Mouse (Mus musculus) 3134 (cell line): ENCODE results near the gene Usp3.

Experiments
- DNase-seq: peaks from one replicate; pipeline ENCODE4 v3.0.0-alpha.2; 2011; ENCODE audit warnings: low spot score; ENCODE audit not compliant: insufficient read length; ENCODE audit errors: extremely low read depth

Gene Usp3

DNA sequence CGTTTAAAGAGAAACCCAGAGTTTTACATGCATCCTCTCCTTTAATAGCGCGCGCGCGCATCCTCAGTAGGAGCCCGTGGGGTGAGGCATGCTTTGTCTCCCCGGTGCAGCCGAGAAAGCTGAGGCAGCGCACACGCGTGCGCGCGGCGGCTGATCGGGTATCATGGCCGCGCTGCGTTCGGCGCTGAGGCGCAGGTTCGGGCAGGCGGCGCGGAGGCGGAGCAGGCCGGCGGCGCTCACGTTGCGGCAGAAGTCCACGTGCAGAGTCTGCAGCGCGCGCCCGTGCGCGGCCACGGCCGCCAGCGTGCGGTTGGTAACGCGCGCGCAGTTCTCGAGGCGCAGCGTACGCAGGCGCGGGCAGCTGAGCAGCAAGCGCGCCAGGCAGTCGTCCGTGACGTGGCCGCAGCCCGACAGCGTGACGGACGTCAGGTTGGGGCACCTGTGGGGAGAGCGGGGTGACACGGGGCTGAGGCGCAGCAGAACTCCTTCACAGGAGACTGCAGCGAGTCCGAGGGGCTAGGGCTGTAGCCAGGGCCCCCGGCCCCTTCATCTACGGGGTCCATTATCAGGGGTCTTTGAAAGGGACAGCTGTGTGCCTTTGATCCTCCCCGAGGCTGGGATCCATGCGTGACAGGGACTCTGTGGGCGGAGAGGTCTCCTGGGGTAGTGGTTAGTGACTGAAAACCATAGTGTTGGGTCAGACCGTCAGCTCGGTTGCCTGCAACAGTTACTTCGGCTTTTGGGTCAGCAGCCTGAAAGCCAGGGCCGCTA is 81.2 kb downstream of the Usp3 start:
- DNase-seq = peak; percentile 99

DNA sequence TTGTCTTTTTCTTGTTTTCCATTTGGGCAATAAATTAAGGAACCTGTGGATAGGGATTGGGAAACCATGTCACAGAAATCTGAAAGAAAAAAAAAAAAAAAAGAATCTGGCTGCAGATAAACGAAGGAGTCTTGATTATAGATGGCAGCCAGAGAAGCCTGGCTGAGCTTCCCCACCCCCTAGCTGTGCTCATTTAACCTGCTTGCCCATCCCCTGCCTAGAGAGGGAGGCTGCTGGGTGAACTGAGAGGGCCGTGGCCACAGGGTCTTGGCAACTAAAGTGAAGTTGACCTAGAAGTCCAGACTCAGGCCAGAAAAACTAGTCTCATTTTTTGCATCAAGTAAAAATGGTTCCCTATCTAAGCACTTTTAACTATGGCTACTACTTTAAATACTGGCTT is 82.0 kb downstream of the Usp3 start:
- DNase-seq = no peak

DNA sequence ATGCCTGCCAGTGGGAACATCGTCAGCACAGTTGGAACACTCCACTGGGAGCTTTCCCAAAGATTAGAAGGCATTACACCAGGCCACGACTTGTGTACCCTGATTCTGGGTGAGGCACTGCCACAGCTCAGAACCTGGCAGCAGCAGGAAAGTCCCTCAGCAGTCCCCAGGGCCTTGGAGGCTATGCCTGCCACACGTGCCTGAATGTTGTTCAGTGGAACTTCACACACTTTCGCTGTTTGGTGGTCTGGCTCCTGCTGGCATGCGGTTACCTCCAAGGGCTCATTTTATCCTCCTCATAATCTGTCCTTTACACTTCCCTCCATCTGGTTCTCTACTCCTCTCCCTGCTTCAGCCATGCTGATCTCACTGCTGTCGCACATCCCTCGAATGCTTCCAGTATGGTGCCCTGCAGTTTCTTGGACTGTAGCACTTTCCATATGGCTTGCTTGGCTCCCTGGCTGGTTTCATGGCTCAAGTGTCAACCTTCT is 82.5 kb downstream of the Usp3 start:
- no peak for DNase-seq

DNA sequence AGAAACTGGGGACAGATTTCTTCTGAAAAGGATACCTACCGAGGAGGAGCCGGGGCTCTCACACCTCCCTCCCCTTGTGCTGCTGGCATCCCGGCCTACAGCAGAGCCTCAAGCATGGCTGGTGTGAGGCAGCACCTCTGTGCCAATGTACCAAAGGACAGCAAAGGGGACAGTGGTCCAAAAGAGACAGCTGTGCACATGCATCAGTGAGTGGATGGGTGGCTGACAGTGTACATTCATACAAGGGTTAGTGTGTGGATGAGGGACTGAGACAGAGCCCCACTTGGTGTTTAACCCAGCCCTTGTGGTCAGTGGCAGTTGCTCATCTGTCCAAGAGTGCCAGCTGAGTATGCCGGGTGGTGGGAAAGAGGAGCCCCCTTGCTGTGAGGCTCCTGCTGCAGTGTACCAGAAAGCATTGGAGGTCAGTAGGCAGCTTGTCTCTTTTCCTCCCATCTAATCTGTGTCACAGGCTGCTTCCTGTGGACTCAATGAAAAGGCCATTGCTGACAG is 84.0 kb downstream of the Usp3 start:
- DNase-seq = no peak

DNA sequence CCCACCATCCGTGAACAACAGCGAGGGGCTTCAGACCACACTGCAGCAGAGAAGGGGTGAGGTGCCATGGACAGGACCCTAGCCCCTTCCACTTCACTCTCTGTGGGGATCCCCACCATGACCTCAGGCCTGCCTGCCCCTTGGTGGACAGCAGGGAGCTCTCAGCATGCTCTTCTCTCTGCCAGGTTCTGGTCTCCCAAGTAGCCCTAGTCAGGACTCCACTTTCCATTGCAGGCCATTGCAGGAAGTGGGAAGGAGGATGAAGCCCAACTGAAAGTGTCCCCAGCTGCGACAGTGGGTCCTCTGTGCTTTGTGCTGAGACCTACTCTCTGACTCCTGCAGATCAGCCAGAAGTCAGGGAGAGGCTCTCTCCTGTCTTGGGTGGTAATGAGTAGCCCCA is 85.3 kb downstream of the Usp3 start:
- no peak for DNase-seq

DNA sequence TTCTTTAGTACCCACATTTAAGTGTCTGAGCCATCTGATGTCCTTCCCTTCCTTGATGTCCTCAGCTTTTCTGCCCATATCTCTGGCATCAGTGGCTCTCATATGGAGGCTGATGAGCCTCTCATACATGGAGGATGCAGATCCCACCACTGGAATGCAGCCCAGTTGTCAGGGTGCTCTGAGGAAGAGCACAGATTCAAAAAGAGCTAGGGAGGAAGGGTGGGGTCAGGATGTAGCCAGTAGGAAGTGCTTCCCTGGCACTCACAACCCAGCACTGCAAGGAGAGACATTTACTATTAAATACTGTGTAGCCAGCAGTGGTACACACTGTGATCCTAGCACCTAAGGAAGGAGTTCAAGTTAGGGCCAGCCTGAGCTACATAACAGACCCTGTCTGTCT is 86.5 kb downstream of the Usp3 start:
- no peak for DNase-seq

DNA sequence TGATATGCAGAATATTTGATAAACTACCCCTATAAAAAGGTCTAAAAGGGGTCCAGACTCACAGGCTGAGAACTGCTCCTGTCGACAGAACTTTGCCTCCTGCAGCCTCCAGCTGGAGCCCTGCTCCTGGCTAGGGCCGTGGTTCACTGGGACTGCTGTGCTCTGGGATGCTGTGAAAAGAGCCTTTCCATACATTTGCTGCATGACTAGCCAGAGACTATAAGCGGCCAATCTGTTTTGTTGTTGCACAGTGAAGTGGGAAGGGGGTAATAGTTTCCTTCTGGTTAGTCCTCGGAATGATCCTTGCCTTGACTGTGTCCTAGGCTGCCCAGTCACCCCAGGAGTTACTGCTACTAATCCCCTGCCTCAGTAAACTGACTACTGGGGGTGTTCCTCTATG is 86.9 kb downstream of the Usp3 start:
- no peak for DNase-seq

DNA sequence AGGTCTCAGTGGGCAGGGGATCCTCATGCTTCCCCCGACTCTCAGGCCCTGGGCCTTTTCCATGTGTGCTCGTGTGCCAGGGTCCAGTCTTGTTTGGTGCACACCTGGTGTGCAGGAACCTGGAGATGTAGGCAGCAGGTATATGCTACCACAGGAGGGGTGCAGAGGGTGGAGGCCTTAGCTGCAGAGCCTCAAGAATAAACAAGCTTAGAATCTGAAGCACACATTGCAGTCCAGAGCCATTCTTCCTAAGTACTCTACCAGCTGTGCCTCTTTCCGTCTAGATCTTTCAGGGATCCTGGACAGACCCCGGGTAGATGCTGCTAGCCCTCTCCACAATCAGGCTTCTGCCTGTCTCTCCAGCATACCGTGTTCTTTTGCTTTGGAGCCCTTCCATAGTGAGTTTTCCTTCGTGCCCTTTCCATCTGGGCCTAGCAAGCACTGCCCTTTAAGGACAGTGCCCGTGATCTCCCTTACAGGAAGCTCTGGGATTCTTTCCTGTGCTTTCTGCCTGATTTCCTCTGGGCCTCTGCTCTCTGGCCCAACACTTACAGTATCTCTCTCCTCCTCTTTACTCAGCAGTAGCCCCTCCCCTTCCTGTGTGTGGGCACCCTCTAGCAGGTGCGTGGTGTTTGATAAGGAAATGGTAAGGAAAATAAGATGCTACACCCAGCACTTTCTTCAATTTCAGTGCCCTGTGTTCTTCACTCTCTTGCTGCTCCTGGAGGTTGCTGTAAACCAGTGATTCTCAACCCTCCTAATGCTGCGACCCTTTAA is 87.6 kb downstream of the Usp3 start:
- DNase-seq = no peak

DNA sequence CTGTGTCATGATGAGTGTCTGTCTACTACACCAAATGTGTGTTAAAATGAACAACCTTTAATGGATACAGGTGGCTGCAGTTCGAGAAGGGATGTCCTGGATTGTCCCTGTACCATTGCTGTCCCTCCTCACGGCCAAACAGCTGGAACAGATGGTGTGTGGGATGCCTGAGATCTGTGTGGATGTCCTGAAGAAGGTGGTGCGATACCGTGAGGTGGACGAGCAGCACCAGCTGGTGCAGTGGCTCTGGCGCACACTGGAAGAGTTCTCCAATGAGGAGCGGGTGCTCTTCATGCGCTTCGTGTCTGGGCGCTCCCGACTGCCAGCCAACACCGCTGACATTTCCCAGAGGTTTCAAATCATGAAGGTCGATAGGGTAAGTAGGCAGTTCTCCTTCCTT is 88.4 kb downstream of the Usp3 start:
- no peak for DNase-seq

DNA sequence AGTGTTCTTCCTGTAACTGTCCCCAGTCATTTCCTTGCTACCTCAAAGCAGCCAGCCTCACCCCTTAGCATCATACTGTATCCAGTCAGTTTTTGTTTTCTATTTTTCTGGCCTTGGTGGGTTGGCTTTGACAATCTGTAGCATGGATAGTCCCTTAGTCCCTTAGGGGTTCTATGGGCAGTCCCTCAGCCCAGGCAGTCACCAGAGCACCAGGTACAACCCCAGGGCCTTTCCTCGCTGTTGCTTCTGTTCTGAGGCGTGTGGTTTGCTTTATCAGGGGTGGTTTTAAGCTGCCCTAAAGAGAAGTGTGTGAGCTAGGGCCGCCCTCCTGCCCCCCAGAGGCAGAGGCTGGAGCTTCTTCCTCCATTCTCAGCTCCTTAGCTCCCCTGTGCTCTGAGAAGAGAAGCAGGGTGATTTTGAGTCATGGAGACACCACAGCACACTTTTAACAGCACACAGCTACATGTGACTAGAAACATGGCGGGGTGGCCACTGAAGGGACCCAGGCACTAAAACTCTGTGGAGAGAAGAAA is 89.0 kb downstream of the Usp3 start:
- no peak for DNase-seq

DNA sequence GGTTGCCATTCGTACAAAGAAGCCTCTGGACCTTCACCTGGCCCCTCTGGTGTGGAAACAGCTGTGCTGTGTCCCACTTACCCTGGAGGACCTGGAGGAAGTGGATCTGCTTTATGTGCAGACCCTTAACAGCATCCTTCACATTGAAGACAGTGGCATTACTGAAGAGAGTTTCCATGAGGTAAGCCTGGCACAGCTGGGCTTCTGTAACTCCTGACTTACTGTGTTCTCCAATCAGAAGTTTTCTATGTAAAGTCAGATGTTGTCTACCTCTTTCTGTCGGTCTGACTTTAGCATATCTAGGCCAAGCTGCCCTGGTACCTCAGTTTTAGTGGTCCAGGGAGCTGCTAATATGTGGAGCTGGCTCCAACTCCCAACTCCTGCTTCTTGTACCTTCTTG is 91.7 kb downstream of the Usp3 start:
- no peak for DNase-seq

DNA sequence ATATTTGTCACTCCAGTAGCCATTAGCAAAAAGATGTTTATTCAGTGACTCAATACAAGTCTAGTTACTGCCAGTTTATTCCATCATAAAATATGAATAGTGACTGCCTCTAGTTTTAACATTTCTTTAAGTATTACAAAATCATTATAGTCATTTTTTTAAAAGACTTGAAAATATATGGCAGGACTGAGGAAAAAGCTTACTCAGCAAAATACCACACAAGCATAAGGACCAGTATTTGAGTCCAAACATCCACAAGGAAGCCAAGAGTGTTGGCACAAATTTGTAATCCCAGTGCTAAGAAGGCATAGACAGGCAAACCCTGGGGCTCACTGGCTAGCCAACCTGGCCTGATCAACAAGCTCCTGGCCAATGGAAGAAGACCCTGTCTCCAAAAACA is 99.0 kb downstream of the Usp3 start:
- no peak for DNase-seq

DNA sequence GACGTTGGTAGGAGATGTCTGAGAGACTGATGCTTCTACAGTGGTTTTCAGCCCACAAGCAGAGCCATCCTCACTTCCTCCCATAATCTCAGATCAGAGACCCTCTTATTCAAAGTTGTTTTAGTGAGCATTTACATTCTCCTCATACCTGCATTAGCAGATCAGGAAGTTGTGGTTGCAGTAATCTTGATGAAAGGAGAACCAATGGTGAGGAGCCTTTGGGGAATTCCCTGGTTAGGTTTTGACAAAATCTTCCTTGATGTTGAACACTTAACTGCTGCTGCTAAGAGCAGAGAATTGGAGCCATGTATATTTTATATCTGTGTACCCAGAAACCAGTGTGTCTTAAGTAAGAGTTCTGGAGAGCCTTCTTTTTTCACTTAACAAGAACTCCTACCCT is 100.6 kb downstream of the Usp3 start:
- no peak for DNase-seq

DNA sequence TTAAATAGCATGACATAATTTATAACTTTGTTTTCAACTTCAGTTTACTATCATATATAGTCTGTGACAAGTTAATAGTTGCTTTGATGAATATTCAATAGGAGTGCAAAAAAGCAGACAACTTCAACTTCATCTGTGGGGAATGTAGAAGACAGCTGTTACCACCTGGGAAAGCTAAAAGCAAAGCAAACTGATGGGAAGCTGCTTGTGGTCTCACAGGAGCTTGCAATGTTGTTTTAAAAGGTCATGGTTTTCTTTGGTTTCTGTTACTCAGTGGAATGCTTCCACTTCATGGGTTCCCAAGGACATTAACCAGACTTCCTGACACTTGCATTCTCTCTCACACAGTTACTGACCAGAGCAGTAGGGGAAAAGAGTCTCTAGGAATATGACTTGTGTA is 104.2 kb downstream of the Usp3 start:
- DNase-seq = no peak

DNA sequence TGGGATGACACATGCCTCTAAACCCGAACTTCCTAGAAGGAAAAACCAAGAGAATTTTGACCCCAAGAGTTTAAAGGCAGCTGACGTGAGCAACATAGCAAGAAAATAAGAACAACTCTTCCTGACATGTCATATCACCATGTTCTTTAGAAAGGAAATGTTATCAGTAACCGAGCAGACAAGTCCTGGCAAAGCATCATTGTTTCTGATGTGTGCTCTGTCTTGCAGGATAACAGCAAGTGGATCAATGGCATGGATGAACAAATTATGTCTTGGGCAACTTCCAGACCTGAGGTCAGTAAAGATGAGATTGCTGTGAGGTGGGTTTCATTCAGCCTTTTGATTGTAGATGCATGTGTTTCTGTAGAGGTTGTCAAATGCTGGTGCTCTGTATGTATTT is 109.5 kb downstream of the Usp3 start:
- DNase-seq = no peak

DNA sequence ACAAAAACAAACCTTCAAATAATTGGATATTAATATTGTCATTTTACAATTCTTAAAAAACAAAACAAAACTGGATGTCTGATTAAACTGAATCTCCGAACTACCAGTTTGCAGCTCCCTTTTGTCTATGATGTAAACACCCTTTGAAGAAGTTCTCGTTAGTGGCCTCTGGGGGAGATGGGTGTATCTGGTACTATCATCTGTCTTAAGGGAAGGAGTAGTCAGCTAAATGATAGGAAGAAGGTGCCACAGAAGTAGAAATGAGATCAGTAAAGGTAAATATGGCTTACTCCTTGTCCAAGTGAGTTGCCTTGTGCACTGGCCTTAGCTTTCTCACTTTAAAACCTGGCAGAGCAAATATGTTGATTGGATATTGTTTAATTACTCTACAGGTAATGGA is 115.2 kb downstream of the Usp3 start:
- no peak for DNase-seq

DNA sequence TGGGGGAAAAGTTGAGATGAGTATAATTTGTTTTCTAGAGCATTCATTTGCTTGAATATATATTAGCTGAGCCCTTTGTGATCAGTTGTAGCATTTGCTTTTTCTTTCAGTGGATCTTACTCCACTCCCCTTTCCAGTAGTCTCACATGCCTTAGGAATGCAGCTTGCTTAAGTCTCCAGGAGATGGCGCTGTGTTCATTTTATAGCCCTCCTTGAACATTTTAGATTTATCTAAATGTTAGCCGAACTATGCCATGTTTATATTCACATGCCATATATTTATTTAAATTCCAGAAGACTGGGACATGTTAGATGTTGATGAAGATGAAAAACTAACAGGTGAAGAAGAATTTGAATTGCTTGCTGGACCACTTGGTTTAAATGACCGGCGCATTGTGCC is 127.9 kb downstream of the Usp3 start:
- DNase-seq = no peak
